Mouse (Mus musculus): Measurements from ENCODE around the gene Rxrb.

Gene Rxrb

DNA sequence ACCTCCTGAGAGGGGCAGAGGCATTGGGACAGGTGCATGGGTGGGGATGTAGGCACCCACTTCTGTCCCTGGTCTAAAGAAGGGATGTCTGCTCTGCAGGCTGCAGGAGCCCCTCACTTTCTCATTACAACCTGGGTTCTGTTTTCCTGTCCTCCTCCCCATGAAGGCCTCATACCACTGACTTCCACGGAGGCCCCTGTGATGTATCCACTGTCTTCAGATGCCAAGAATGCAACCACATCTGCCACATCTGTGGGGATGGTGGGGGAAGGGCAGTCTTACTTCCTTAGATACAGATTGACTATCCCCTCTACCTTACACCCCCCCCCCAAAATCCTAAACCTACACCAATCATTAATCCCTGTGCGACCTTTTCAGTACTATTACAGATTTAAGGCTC, 5.4 kb upstream of the Rxrb start:
- peak in 1 of 2 experiments; percentile 15 for DNase-seq

DNA sequence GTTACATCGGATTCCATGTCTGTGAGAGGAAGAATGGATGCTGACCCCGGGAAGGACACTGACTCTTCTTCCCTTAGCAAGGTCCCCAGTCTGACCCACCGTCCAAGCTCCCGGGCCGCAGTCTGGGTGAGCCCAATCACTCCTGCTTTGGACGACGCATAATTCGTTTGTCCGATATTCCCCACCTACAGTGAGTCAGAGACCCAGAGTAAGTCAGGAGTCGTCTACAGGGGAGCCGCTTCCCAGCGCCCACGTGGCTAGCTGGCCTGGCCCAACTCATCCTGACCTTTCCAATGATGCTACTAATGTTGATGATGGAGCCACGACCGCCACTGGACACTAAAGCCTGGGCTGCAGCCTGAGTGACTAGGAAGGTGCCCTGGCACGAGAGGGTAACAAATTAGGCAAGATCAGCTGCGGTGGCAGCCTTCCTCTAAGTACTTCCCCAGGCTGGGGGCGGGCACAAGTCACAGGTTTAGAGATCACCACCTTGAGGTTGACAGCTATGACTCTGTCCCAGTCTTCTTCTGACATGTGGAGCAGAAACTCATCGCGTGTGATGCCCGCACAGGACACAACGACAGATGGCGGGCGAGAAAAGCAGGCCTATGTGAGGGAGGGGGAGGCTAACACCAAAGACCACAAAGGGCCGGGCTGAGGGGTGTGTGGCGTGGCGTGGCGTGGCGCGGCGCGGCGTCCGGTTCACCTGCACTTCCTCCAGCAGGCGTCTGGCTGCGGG, 4.5 kb upstream of the Rxrb start:
- peak; percentile 28 to 37 for DNase-seq

DNA sequence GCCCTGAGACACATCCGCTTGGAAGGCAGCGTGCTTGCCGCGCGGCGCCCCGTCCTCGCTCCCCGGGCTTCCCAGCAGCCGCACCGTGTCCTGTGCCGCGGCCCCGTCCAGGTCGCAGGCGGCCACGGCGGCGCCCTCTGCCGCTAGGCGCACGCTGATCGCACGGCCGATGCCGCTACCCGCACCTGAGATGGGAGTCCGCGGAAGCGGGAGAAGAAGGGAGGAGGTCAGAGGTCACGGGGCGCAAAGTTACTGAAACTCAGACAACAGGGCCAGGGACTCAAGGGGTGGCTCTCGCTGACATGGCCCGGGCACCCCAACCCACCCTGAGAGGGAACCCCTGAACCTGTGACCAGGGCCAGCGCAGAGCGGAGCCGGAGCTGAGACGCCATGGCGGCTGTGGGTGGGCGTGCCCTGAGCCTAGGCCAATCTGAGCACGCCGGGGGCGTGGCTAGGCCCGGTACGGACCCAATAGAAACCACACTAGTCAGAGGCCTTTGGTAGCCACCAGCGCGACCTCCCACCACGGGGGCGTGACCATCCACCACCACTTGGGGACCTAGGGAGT, 3.9 kb upstream of the Rxrb start, which contains the start of gene H2-Ke6:
Gene H2-Ke6, minus strand, starts transcription at position 405 of the 568 bp plus-strand sequence.
- peak; percentile 95 to 97 for DNase-seq

DNA sequence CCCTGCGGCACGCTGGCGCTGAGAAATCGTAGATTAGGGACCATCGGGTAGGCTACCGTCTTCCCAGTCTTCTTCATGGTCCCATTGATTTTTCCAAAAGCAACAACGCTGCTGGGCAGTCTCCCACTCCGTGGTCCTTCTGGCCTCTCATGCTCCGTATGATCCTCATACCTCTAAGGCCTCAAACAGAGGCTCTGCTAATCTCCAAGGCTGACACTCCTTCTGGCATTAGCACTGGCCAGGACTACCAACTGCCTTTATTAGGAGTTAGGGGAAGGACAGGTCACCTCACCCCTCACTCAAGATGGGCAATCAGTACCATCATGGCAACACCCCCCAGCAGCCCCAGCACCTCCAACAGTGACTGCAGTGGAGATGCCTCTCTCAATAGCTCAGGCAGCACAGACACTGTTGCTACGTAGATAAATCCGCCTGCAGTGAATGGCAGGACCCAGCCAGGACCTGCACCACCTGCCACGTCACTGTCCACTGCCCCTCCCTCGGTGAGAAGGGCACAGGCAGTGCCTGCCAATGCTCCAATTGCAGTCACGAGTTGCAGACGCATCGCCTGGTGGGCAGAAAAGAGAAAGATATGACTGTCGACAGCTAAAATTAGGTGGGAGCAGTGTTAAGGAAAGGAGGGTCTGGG, 3.0 kb upstream of the Rxrb start:
- peak in 1 of 2 experiments; percentile 14 for DNase-seq

DNA sequence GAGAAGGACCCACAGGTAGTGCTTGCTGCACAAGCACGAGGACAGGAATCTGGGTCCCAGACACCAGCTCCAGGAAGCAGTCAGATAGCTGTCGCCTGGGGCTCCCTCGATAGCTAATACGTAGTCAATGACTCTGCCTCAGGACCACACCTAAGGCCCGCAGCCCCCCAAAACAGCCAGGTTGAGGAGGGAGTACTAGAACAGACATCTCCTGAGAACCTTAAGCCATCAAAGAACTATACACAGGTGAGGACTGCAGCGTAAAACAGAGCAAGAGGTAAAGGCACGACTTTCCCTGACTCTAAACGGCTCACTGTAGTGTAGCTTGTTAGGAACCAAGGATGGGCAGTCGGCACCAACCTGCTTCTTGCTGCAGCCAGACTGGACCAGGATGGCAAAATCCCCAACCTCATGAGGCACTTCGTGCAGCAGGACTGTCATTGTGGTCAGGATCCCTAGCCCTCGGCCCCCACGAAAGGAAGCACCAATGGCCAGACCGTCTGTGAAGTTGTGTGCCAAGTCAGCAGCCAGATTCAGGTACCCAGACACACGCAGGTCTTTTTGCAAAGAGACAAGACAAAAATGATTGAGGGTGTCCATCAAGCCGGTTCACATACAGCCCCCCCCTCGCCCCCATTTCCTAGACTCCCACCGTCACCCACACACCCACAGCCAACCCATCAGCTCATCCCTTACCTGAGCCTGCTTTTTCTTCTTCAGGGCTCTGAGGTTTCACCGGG, 2.3 kb upstream of the Rxrb start:
- DNase-seq: peak in 1 of 2 experiments; percentile 17

DNA sequence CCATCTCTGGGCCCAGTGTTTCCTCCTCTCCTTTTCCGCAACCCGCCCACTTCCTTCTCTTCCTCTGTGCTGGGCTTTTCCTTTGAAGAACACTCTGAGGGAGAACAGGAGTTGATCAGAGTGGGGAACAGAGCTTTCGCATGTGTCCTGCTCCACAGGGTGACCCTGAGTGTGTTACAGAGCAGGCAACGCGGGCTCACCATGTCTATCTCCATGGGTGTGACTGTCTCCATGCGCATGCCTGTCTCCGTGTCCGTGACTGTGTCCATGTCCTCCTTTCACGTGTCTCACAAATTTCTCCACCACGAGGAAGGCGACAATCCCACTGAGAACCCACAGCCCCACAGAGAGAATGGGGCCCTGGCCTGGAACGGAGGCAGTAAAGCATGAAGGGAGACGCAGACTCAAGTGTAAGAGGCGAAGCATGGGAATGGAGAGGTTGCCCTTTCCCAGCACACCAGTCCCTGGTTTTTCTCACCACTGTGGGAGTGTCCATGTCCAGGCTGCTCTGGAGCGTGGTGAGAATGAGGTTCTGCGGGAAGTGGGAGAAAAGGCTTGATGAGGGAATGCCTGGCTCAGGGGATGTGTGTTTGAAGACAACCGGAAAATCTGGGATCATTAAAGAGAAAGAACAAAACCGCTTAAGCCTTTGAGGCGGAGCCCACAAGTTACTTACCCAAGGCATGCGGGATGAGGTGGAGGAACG, 1.6 kb upstream of the Rxrb start:
- DNase-seq: peak in 1 of 2 experiments; percentile 21

DNA sequence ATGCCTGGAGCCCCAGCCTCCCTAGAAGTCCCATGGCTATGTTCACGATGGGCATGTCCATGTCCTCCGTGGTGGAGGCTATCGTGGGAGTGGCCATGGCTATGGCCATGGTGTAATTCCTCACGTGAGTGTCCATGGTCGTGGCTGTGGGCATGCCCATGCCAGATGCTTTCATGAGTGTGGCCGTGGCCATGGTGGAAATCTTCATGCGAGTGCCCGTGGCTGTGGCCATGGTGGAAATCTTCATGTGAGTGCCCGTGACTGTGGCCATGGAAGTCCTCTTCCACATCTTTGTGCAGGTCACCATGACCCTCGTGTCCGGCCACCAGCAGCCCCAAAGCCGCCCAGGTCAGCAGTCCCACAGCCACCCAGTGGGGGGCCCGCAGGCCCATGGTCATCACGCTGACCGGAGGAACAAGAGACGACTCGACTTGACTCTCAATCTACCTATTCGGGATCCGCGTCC, 718 bp upstream of the Rxrb start:
- DNase-seq: no peak

DNA sequence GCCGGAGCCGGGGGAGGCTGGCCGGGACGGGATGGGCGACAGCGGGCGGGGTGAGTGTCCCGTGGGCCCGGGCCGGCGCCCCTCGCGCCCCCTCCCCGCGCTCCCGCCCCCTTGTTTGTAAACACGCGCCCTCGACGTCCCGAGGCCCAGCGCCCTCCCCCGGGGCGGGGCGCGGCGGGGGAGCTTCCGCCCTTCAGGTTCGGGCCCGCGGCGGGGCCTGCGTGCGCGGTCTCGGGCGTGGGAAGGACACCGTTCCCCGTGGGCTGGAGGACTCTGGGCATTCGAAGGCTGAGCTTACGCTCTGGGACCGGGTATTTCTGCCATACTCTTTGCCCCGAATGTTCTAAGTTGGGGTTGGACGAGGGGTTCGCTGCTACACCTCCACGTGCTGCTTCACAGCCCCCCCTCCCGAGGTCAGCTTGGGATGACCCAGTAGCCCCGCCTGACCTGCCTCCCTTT, 591 bp downstream of the Rxrb start:
- DNase-seq: peak; percentile 70 to 73

DNA sequence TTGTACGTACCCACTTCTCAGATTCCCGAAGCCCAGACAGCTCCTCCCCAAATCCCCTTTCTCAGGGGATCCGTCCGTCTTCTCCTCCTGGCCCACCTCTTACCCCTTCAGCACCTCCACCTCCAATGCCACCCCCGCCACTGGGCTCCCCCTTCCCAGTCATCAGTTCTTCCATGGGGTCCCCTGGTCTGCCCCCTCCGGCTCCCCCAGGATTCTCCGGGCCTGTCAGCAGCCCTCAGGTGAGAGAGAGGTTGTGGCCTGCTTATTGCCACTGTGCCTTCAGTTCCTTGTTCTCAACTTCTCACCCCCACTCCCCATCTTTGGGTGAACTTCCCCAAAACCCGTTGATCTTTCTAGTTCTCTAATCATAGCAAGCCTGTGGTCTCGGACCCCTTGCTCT, 1.2 kb downstream of the Rxrb start:
- peak in 1 of 2 experiments; percentile 25 for DNase-seq

DNA sequence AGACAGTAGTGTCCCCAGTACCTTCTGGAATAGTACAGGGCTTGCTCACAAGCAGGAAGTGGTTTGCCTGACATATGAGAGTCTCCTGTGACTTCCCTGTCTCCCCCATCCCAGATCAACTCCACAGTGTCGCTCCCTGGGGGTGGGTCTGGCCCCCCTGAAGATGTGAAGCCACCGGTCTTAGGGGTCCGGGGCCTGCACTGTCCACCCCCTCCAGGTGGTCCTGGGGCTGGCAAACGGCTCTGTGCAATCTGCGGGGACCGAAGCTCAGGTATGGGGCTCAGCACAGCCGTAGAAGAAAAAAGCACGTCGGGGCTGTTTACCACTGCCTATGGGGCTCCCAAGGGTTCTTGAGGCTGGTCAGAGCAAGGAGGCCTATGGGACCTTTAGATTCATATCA, 1.8 kb downstream of the Rxrb start:
- peak in 1 of 2 experiments; percentile 6 for DNase-seq

DNA sequence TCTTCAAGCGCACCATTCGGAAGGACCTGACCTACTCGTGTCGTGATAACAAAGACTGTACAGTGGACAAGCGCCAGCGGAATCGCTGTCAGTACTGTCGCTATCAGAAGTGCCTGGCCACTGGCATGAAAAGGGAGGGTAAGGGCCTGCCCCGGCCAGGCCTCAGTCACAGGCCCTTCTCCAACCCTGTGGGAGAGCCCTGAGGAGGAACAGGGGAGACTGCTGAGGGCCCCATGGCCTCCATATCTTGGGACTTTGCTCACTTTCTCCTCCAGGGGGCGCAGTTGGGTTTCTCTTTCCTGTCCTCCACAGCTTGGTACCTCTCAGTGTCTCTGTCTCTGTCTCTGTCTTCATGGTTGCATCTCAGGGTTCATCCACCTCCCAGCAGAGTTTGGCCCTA, 2.5 kb downstream of the Rxrb start:
- peak; percentile 54 to 75 for DNase-seq

DNA sequence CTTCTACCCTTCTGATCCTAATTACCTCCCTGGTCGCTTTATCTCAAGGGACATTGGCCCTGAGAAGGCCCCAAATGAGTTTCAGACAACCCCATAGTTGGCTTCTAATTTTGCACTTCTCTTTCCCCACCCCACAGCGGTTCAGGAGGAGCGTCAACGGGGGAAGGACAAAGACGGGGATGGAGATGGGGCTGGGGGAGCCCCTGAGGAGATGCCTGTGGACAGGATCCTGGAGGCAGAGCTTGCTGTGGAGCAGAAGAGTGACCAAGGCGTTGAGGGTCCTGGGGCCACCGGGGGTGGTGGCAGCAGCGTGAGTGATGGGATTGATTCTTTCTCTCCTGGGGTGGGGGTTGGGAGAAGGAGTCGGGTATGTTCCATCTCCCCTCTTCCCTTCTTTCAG, 3.9 kb downstream of the Rxrb start:
- no peak for DNase-seq

DNA sequence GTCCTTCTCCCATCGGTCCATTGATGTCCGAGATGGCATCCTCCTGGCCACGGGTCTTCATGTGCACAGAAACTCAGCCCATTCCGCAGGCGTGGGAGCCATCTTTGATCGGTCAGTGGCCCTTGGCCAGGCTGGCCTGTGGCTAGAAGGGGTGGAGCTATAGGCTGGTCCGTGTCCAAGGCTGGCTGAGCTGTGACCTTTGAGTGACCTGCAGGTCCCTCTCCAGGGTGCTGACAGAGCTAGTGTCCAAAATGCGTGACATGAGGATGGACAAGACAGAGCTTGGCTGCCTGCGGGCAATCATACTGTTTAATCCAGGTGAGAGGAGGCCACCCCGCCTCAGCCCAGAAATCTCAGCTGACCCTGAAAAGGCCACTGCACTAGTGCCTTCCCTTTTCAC, 5.0 kb downstream of the Rxrb start:
- DNase-seq: peak; percentile 69 to 85

DNA sequence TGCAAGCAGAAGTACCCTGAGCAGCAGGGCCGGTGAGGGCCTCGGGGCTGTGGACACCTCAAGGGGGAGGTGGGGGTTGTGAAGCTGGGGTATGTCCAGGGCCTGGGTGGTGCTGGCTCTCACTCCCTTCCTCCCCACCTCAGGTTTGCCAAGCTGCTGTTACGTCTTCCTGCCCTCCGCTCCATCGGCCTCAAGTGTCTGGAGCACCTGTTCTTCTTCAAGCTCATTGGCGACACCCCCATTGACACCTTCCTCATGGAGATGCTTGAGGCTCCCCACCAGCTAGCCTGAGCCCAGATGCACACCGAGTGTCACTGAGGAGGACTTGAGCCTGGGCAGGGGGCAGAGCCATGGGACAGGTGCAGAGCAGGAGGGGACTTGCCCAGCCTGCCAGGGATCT, 5.6 kb downstream of the Rxrb start:
- DNase-seq: peak in 1 of 2 experiments; percentile 8

DNA sequence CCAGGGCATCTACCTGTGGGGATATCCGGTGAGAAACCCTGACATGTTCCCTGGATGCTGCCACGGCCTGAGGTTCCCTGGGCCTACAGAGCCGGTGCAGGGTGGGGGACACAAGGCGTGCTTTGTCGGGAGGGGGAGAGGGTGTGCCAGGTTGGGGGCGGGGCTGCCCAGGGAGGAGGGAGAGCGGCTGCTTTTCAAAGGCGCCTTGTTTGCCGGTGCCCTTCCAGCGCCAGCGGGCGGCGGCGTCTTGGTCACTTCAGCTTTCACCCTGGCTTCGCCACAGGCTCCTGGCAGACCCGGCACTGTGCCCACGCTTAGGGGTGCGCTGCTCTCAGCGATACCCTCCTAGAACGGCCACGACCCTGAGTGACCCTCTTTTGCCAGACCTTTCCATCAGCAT, 6.8 kb downstream of the Rxrb start:
- no peak for DNase-seq

DNA sequence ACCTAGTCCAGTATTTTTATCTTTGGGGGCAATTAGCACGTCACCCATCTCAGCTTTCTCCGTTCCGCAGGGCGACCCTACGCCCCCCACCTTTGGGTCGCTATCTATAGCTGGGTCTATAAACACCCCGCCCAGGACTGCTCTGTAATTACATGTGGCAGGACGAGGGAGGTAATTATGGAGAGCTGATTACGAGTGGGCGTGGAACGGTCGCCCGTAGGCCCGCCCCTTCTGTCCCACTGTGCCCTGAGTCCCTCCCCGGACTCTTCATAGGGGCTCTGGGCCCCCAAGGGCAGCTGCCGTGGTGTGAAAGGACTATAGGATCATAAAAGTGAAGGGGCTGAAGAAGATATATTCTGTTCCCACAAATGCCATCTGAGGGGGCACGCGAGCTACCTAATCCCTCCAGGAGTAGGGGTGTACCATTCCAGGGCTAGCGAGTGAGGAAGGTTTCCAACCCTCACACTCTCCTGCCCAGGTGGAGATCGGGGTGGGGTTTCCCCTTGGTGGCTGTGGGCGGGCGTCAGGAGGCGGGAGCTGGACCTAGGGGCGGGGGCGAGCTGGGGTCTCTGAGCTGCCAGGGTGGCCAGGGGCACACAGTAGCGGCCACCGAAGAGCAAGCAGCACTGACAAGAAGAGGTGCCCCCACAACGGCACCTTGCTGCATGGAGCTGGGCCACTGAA, 7.4 kb downstream of the Rxrb start, which contains the start of gene Col11a2:
Gene Col11a2, plus strand, starts transcription at position 560 of the 684 bp plus-strand sequence.
- DNase-seq: peak in 1 of 2 experiments; percentile 9

DNA sequence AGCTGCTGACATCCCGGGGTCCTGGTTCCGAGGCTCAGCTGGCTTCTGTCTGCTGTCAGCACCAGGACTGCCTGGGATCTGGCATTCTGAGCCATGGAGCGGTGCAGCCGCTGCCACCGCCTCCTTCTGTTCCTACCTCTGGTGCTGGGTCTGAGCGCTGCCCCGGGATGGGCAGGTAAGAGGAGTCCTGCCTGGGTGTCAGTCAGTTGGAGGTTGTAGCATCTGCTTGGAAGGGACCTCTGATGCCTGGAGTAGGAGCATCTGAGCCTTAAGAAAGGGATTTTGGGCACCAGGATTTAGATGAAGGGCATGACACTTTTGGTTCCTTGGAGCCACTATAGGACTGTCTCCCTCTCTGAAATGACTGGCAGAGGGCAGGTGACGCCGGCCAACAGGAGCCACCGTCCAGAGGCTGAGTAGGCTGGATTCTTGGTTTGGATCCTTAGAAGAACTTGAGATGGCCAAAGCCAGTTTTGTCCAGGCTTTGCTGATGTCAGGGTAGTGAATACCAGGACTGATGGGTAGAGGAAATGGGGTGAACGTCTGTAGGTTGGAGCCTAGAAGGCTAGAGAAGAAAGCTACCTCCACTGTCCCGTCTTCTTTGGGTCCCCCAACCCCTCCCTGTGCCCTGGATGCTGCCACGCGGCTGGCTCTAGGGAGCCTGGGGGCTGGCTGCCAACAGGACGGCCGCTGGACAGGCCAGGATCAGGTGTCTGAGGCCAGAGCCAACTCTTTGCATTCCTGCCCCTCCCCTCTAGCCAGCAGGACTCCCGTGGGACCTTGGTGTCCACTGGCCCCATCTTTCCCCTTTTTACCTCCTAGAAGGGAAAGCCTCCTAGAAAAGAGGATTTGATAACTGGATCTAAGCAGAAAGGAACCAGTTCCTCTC, 8.2 kb downstream of the Rxrb start:
- DNase-seq: peak in 1 of 2 experiments; percentile 8

DNA sequence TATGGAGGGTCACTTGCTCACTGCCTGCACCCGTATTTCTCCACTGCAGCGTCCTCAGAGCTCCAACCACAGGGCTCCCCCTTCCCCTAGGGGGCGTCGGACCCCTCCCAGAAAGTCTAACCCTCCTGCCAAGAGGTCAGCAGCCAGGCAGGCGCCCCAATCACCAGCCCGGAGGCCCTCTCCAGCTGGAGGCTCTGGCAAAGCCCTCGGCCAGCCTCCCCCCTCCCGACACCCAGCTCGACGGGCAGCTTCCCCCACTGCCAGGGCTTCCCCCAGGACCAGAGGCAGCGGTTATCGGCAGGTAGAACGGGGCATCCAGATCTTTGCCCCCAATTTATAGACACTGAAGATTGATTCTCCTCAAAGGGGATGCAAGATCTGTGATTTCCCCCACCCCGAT, 14.3 kb downstream of the Rxrb start:
- no peak for DNase-seq

DNA sequence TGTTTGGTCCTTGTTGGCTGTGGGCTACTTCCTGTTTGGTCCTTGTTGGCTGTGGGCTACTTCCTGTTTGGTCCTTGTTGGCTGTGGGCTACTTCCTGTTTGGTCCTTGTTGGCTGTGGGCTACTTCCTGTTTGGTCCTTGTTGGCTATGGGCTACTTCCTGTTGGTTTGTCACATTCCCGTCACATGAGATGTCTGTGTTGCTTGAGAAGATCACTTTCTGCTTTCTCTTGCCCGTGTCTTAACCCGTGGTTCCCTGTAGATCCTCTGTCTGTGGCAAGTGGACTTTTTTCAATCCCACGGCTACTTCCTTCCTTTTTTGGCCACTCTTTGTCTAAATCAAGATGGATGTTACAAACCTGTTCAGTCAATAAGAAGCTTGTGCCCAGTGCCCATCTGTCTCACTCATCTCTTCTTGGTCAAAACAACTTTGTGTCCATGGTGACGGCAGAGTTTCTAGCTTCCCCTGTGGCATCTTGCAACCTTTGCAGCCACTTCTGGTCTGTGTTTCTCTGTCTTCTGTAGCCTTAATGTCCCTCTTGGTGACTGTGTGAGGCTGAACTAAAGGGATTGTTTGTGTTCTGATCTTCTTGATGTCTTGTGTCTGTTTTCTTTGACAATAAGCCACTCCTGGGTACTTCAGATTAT, 15.9 kb downstream of the Rxrb start:
- DNase-seq: no peak

DNA sequence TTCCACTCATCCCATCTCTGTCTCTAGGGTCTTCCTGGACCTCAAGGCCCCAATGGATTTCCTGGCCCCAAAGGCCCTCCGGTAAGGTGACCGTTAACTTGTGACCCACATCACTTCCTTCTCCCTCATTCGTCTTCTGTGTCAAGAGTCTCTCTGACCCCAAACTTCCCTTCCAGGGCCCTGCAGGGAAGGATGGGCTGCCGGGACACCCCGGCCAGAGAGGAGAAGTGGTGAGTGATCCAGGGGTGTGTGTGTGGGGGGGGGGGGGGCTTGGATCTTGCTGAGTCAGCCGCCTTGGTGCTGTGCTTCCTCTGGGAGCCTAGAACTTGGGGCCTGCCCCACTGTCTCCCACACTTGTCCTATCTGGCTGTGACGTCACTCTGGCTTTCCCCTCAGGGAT, 25.6 kb downstream of the Rxrb start:
- DNase-seq: no peak
